Comparison of ENCODE assay signal across 16 mouse cellular contexts in the genomic region with DNA sequence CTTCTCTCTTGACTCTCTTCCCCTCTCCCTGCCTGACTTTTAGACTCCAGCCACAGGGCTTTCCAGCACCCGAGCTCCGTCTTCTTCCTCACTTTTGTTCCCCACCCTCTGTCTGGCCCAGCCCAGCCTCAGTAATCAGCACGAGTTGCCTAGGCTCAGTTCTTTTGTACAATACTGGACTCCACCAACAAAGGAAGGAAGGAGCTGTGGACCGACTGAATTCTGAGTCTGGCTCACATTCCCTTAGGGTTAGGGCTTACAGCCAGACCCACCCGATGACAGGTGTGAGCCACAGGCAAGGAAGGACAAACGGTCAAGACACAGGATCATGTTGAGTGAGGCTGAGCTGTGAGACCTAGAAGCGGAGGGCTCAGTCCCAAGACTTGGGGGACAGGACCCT. TPM values are rescaled to one million over a fixed set of nuclear protein-coding genes. Genes with fewer than 3 reads are reported as not detected.
DNase-seq lines count a peak whose midpoint lies in the region; ATAC-seq and TF ChIP-seq lines count a peak whose summit lies in the region.
"Had no signal": no experiment of that assay in that cellular context is flagged by ENCODE, and none has a peak within 500 bp of the region (broad histone marks: within the 10 kb centered on the region; RNA-seq: fewer than 3 reads in every experiment).

No protein-coding gene starts in this region.

- WGBS in hindbrain, embryonic 14.5 days = 26% methylated on average over 7 of the region's 7 CpGs
- whole genome bisulfite sequencing in hindbrain, embryonic 13.5 days = 27% methylated on average over 7 of the region's 7 CpGs
- WGBS in midbrain, embryonic 13.5 days = 24% methylated on average over 7 of the region's 7 CpGs
- WGBS in midbrain, postnatal 0 days = 31% methylated on average over 7 of the region's 7 CpGs
- WGBS in limb, embryonic 10.5 days = 42% methylated on average over 7 of the region's 7 CpGs

- H3K4me3 ChIP-seq in hindbrain, embryonic 14.5 days (replicated peaks; ENCODE audit: low read length) = no peak overlapping the region
- no peak overlapping the region for H3K4me3 ChIP-seq in hindbrain, embryonic 13.5 days
- H3K4me3 ChIP-seq in midbrain, embryonic 13.5 days (replicated peaks) = no peak overlapping the region
- H3K4me3 ChIP-seq in midbrain, postnatal 0 days (ENCODE audit: low read depth, low read length) = no peak overlapping the region
- no peak overlapping the region for H3K4me3 ChIP-seq in limb, embryonic 10.5 days
- H3K4me3 ChIP-seq: forebrain, embryonic 12.5 days; heart, embryonic 15.5 days; midbrain, embryonic 12.5 days had no signal

- no peak for DNase-seq in hindbrain, embryonic 14.5 days (ENCODE audit: low spot score)
- DNase-seq in midbrain, postnatal 0 days (ENCODE audit: low spot score) = no peak
- no peak for DNase-seq in limb, embryonic 10.5 days (ENCODE audit: low spot score)
- no peak for DNase-seq in left cerebral cortex, postnatal 10 days (ENCODE audit: extremely low spot score in 1 of 2, low spot score in 2 of 2)
- no peak for DNase-seq in adrenal gland, postnatal 25 days
- DNase-seq: cerebellum, adult 2 months; cerebellum, postnatal 36 days; left cerebral cortex, postnatal 4 days; lung, embryonic 14.5 days had no signal

- ATAC-seq in hindbrain, embryonic 14.5 days (ENCODE audit: low FRiP score) = no peak
- ATAC-seq in hindbrain, embryonic 13.5 days (ENCODE audit: low FRiP score) = no peak
- peak; percentile 32; the same call in 1 of the 2 replicates for ATAC-seq in midbrain, embryonic 13.5 days
- ATAC-seq in midbrain, postnatal 0 days (ENCODE audit: low FRiP score) = no peak

- no peaks in the 10 kb centered on the region for H3K36me3 ChIP-seq in hindbrain, embryonic 14.5 days (replicated peaks; ENCODE audit: control insufficient read depth, insufficient read depth)
- H3K36me3 ChIP-seq in hindbrain, embryonic 13.5 days = no peaks in the 10 kb centered on the region
- H3K36me3 ChIP-seq in midbrain, embryonic 13.5 days = no peaks in the 10 kb centered on the region
- no peaks in the 10 kb centered on the region for H3K36me3 ChIP-seq in midbrain, postnatal 0 days (ENCODE audit: insufficient read depth, low read length)
- H3K36me3 ChIP-seq in limb, embryonic 10.5 days = no peaks in the 10 kb centered on the region
- H3K36me3 ChIP-seq: forebrain, embryonic 12.5 days; heart, embryonic 15.5 days; midbrain, embryonic 12.5 days had no signal

- no peak overlapping the region for H3K4me2 ChIP-seq in hindbrain, embryonic 14.5 days (replicated peaks)
- H3K4me2 ChIP-seq in hindbrain, embryonic 13.5 days = no peak overlapping the region
- H3K4me2 ChIP-seq in midbrain, embryonic 13.5 days (replicated peaks) = no peak overlapping the region
- H3K4me2 ChIP-seq in midbrain, postnatal 0 days (ENCODE audit: low read depth, low read length, poor library complexity, severe bottlenecking) = no peak overlapping the region
- H3K4me2 ChIP-seq: forebrain, embryonic 12.5 days; heart, embryonic 15.5 days; liver, embryonic 11.5 days; lung, embryonic 14.5 days; midbrain, embryonic 12.5 days had no signal

- no peak overlapping the region for H3K27ac ChIP-seq in hindbrain, embryonic 14.5 days
- H3K27ac ChIP-seq in hindbrain, embryonic 13.5 days = no peak overlapping the region
- no peak overlapping the region for H3K27ac ChIP-seq in midbrain, embryonic 13.5 days
- no peak overlapping the region for H3K27ac ChIP-seq in midbrain, postnatal 0 days (ENCODE audit: low read depth, low read length)
- peak overlapping the region; percentile 43 for H3K27ac ChIP-seq in limb, embryonic 10.5 days
- H3K27ac ChIP-seq: forebrain, embryonic 12.5 days; heart, embryonic 15.5 days; midbrain, embryonic 12.5 days had no signal

- H3K9me3 ChIP-seq in hindbrain, embryonic 14.5 days (ENCODE audit: control insufficient read depth, low read length) = no peaks in the 10 kb centered on the region
- no peaks in the 10 kb centered on the region for H3K9me3 ChIP-seq in hindbrain, embryonic 13.5 days
- H3K9me3 ChIP-seq in midbrain, embryonic 13.5 days = no peaks in the 10 kb centered on the region
- no peaks in the 10 kb centered on the region for H3K9me3 ChIP-seq in midbrain, postnatal 0 days (ENCODE audit: low read length)
- H3K9me3 ChIP-seq in limb, embryonic 10.5 days (replicated peaks) = no peaks in the 10 kb centered on the region
- H3K9me3 ChIP-seq: forebrain, embryonic 12.5 days; heart, embryonic 15.5 days; midbrain, embryonic 12.5 days had no signal

- TF ChIP-seq CTCF in midbrain, postnatal 0 days (IDR thresholded peaks at IDR 0.05) = no peak

- H3K4me1 ChIP-seq in hindbrain, embryonic 14.5 days (replicated peaks; ENCODE audit: control insufficient read depth, insufficient read depth, low read length) = peaks cover 17% of the 10 kb centered on the region
- peaks cover 31% of the 10 kb centered on the region for H3K4me1 ChIP-seq in hindbrain, embryonic 13.5 days (replicated peaks)
- peaks cover 31% of the 10 kb centered on the region for H3K4me1 ChIP-seq in midbrain, embryonic 13.5 days (replicated peaks)
- H3K4me1 ChIP-seq in midbrain, postnatal 0 days (ENCODE audit: insufficient read depth, low read length) = 0 out of 2 replicates have a peak, but pooled peaks cover 12% of the 10 kb centered on the region
- peaks cover 17% of the 10 kb centered on the region for H3K4me1 ChIP-seq in limb, embryonic 10.5 days

- intact Hi-C loops in left cerebral cortex, postnatal 10 days (cut with DNase I) = no loop called here

- H3K27me3 ChIP-seq in hindbrain, embryonic 14.5 days (ENCODE audit: control insufficient read depth, insufficient read depth, low read length) = no peaks in the 10 kb centered on the region
- H3K27me3 ChIP-seq in hindbrain, embryonic 13.5 days = peaks cover 21% of the 10 kb centered on the region; the same call in 1 of the 2 replicates
- H3K27me3 ChIP-seq in midbrain, embryonic 13.5 days = peaks cover 18% of the 10 kb centered on the region
- H3K27me3 ChIP-seq in midbrain, postnatal 0 days (ENCODE audit: insufficient read depth, low read length) = no peaks in the 10 kb centered on the region
- peaks cover 34% of the 10 kb centered on the region for H3K27me3 ChIP-seq in limb, embryonic 10.5 days (ENCODE audit: low read depth, poor library complexity, severe bottlenecking)

- H3K9ac ChIP-seq in hindbrain, embryonic 14.5 days = peak overlapping the region; percentile 17; the same call in 1 of the 2 replicates
- no peak overlapping the region for H3K9ac ChIP-seq in hindbrain, embryonic 13.5 days
- no peak overlapping the region for H3K9ac ChIP-seq in midbrain, embryonic 13.5 days (replicated peaks)
- H3K9ac ChIP-seq in midbrain, postnatal 0 days (replicated peaks; ENCODE audit: low read length, poor library complexity, severe bottlenecking) = no peak overlapping the region
- H3K9ac ChIP-seq: forebrain, embryonic 12.5 days; heart, embryonic 15.5 days; lung, embryonic 14.5 days; midbrain, embryonic 12.5 days had no signal

RNA-seq across cellular contexts. Expression of a gene that starts 34.7 kb away (rescaled TPM):
- 6.7 and 7.9 TPM in 2 replicates for polyA plus RNA-seq in hindbrain, embryonic 14.5 days (2014; fragmentation: Nextera tagmentation; extraction: Ambion mirVana)
- polyA plus RNA-seq in hindbrain, embryonic 13.5 days (2015; fragmentation: Nextera tagmentation; extraction: Ambion mirVana) = 6.5 and 7.5 TPM in 2 replicates
- 13.0 and 15.9 TPM in 2 replicates for polyA plus RNA-seq in midbrain, embryonic 13.5 days (2015; fragmentation: Nextera tagmentation; extraction: Ambion mirVana)
- 24.9 and 27.6 TPM in 2 replicates for total RNA-seq in midbrain, postnatal 0 days (2014; rRNA removed)
- 7.9 and 9.0 TPM in 2 replicates for polyA plus RNA-seq in midbrain, postnatal 0 days (2015; fragmentation: Nextera tagmentation; extraction: Ambion mirVana)
- 17.8 and 22.1 TPM in 2 replicates for polyA plus RNA-seq in limb, embryonic 10.5 days (2016; fragmentation: Nextera tagmentation; extraction: Ambion mirVana)
- 1 to 10 TPM in 1 of 2 experiments, under 1 TPM in 1; 0.89 to 1.1 TPM for total RNA-seq in left cerebral cortex, postnatal 10 days (2021)
- total RNA-seq in adrenal gland, postnatal 25 days (2021) = 2.1 TPM in 2 replicates
- total RNA-seq: MEL had no signal
